Mouse (Mus musculus): ENCODE results near the gene Atp2a2.

- no peak for TF ChIP-seq CTCF (IDR thresholded peaks at IDR 0.05; ENCODE audit: extremely low read depth, insufficient read depth, insufficient read length, insufficient replicate concordance)
- no peak for TF ChIP-seq POLR2A (IDR thresholded peaks at IDR 0.05; ENCODE audit: low read depth, low read length)
Measured at GRCm38 (mm10) chr5:122449946-122450345, 52.1 kb downstream of the Atp2a2 start.

Measured in spleen, adult 2 months (tissue).